ENCODE assay signal across 10 mouse cellular contexts in genomic region chr15:25446155-25446487, GRCm38 (mm10). TPM values are rescaled to one million over a fixed set of nuclear protein-coding genes. Genes with fewer than 3 reads are reported as not detected.
DNase-seq lines count a peak whose midpoint lies in the region; ATAC-seq and TF ChIP-seq lines count a peak whose summit lies in the region.
"Had no signal": no experiment of that assay in that cellular context is flagged by ENCODE, and none has a peak within 500 bp of the region (broad histone marks: within the 10 kb centered on the region; RNA-seq: fewer than 3 reads in every experiment).

No protein-coding gene starts in this region.

- no peak overlapping the region for H3K27ac ChIP-seq in lung, postnatal 0 days (ENCODE audit: low read length)
- H3K27ac ChIP-seq in limb, embryonic 12.5 days = no peak overlapping the region
- H3K27ac ChIP-seq in stomach, embryonic 15.5 days = no peak overlapping the region

- no peak for TF ChIP-seq EP300 in lung, postnatal 0 days (IDR thresholded peaks at IDR 0.05)

- H3K27me3 ChIP-seq in lung, postnatal 0 days (replicated peaks; ENCODE audit: insufficient read depth, low read length) = no peaks in the 10 kb centered on the region
- H3K27me3 ChIP-seq in limb, embryonic 12.5 days = no peaks in the 10 kb centered on the region; the same call in 1 of the 2 replicates
- H3K27me3 ChIP-seq in stomach, embryonic 15.5 days (replicated peaks) = 0 out of 2 replicates have a peak, but pooled peaks cover 7% of the 10 kb centered on the region

- no peak overlapping the region for H3K4me3 ChIP-seq in lung, postnatal 0 days (ENCODE audit: low read depth, low read length)
- 0 out of 2 replicates have a peak overlapping the region, but pooled peaks have one; percentile 6 for H3K4me3 ChIP-seq in limb, embryonic 12.5 days (replicated peaks)
- H3K4me3 ChIP-seq in stomach, embryonic 15.5 days (replicated peaks) = peak overlapping the region; percentile 13; the same call in 1 of the 2 replicates
- H3K4me3 ChIP-seq: megakaryocyte, embryonic 14.5 days had no signal

- WGBS in lung, postnatal 0 days = 41% methylated on average over 8 of the region's 8 CpGs
- 28% methylated on average over 8 of the region's 8 CpGs for WGBS in limb, embryonic 12.5 days
- 35% methylated on average over 8 of the region's 8 CpGs for WGBS in stomach, embryonic 15.5 days

- ATAC-seq in lung, postnatal 0 days = no peak
- ATAC-seq in limb, embryonic 12.5 days (ENCODE audit: insufficient number of reproducible peaks, insufficient read depth, low FRiP score, low TSS enrichment, low read depth) = no peak
- no peak for ATAC-seq in stomach, embryonic 15.5 days (ENCODE audit: insufficient read depth, low FRiP score, low read depth)

- peaks cover 3% of the 10 kb centered on the region; the same call in 1 of the 2 replicates for H3K4me1 ChIP-seq in lung, postnatal 0 days (ENCODE audit: insufficient read depth, low read depth, low read length)
- peaks cover 20% of the 10 kb centered on the region for H3K4me1 ChIP-seq in limb, embryonic 12.5 days (replicated peaks)
- peaks cover 8% of the 10 kb centered on the region; the same call in 1 of the 2 replicates for H3K4me1 ChIP-seq in stomach, embryonic 15.5 days

- no peak for TF ChIP-seq CTCF in lung, postnatal 0 days (IDR thresholded peaks at IDR 0.05)

- H3K9ac ChIP-seq in lung, postnatal 0 days (replicated peaks; ENCODE audit: low read depth) = no peak overlapping the region
- H3K9ac ChIP-seq in limb, embryonic 12.5 days (replicated peaks) = 0 out of 2 replicates have a peak overlapping the region, but pooled peaks have one; percentile 31
- no peak overlapping the region for H3K9ac ChIP-seq in stomach, embryonic 15.5 days

- H3K4me2 ChIP-seq in lung, postnatal 0 days (replicated peaks; ENCODE audit: low read depth, low read length) = peak overlapping the region; percentile 20
- H3K4me2 ChIP-seq in limb, embryonic 12.5 days = peak overlapping the region; percentile 46
- H3K4me2 ChIP-seq in stomach, embryonic 15.5 days = peak overlapping the region; percentile 23

- no peaks in the 10 kb centered on the region for H3K9me3 ChIP-seq in lung, postnatal 0 days (ENCODE audit: low read length)
- no peaks in the 10 kb centered on the region for H3K9me3 ChIP-seq in limb, embryonic 12.5 days
- H3K9me3 ChIP-seq in stomach, embryonic 15.5 days = no peaks in the 10 kb centered on the region
- H3K9me3 ChIP-seq: megakaryocyte, embryonic 14.5 days had no signal

- H3K36me3 ChIP-seq in lung, postnatal 0 days (ENCODE audit: insufficient read depth, low read length) = no peaks in the 10 kb centered on the region
- H3K36me3 ChIP-seq in limb, embryonic 12.5 days = no peaks in the 10 kb centered on the region
- no peaks in the 10 kb centered on the region for H3K36me3 ChIP-seq in stomach, embryonic 15.5 days

- DNase-seq in embryo, embryonic 10.5 days (ENCODE audit: low spot score) = peak; percentile 48
- no peak for DNase-seq in embryo, embryonic 10 days (ENCODE audit: low spot score)
- DNase-seq in lung, postnatal 0 days (ENCODE audit: low spot score) = no peak
- no peak for DNase-seq in lung, postnatal 36 days
- no peak for DNase-seq in yolk sac, embryonic 10.5 days (ENCODE audit: low spot score)
- no peak for DNase-seq in layer of hippocampus, adult 9-11 months
- DNase-seq: right cerebral cortex, postnatal 14 days had no signal

RNA-seq across cellular contexts. Expression of gene Basp1, which starts 32.6 kb away (rescaled TPM):
- 7.1 and 8.7 TPM in 2 replicates for polyA plus RNA-seq in lung, postnatal 0 days (2015; fragmentation: Nextera tagmentation; extraction: Ambion mirVana)
- 71.4 and 113 TPM in 2 replicates for polyA plus RNA-seq in limb, embryonic 12.5 days (2016; fragmentation: Nextera tagmentation; extraction: Ambion mirVana)
- 40.8 and 43.4 TPM in 2 replicates for polyA plus RNA-seq in stomach, embryonic 15.5 days (2015; fragmentation: Nextera tagmentation; extraction: Ambion mirVana)
